Mouse (Mus musculus) induced T-regulatory cell, adult 2 months (primary cell): Measurements from ENCODE around the gene Dmp1.

Experiments
- DNase-seq: peaks from one replicate; pipeline ENCODE4 v3.0.0-alpha.2; 2012; ENCODE audit warnings: low read depth

Dmp1 gene

GRCm38 (mm10) chr5:104261908-104262461 lies 59.6 kb downstream of the Dmp1 start:
- no peak for DNase-seq

DNA sequence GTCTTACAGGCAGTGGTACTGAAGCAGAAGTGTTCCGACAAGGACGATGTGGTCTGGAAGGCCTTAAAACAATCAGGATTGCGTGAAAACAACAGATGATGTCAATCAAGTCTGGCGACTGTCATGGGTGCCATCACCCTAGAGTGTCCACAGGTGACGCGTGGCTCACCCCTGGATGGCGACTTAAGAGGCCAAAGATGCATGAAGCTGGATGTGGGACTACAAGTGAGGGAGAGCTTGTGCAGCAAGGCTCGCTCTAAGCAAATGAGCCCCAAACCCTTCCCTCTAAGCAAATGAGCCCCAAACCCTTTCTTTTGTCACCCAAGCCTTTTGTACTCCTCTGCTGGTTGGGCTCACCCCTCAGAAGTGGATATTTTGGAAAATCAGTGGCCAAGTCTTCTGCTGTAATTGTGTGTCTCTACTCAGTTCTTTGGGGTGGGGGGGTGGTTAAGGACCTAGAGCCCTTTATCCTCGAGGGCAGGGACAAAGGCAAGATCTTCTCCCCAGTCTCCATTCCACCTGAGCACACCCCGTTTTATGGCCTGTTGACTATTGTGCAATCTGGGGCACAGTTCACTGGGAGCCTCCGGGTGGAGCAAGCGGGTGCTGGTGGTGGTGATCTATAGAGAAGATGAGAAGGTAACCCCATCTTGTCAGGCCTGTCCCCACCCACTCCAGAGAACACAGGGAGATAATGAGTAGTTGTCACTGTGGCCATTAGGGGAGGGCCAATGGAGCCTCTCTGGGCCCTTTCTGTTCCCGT lies 60.8 kb downstream of the Dmp1 start:
- DNase-seq = no peak
